Mouse (Mus musculus) CH12.LX (cell line): ENCODE measurements around the gene Dcxr. TPM values are rescaled to one million over a fixed set of nuclear protein-coding genes. Genes with fewer than 3 reads are reported as not detected.

Experiments
- DNase-seq: peaks from one replicate; pipeline ENCODE4 v3.0.0-alpha.2; 2013; ENCODE audit errors: extremely low read depth
- H3K27ac ChIP-seq: 2 replicates; pipeline ENCODE4 v1.5.1; 2012; ENCODE audit warnings: low read depth, mild to moderate bottlenecking, control low read depth, moderate library complexity; ENCODE audit not compliant: insufficient read depth
- H3K27me3 ChIP-seq: replicated peaks from 2 replicates; pipeline ENCODE3; 2012; ENCODE audit warnings: inconsistent platforms
- H3K36me3 ChIP-seq, 2 experiments: replicated peaks in 1 of 2; 2 replicates each; pipeline versions ENCODE3 to v1.6.1; 2012; ENCODE audit warnings: inconsistent platforms in 1 of 2, low read length in 1 of 2, mild to moderate bottlenecking in 1 of 2, mixed read lengths in 1 of 2, moderate library complexity in 1 of 2; ENCODE audit not compliant: control insufficient read depth in 1 of 2, insufficient read depth in 1 of 2
- H3K4me1 ChIP-seq, 2 experiments: 2 replicates each; pipeline ENCODE4 v1.6.1; 2012; ENCODE audit warnings: inconsistent platforms in 1 of 2, moderate library complexity in 1 of 2; ENCODE audit not compliant: insufficient read depth in 2 of 2, control insufficient read depth in 1 of 2
- H3K4me2 ChIP-seq: 2 replicates; pipeline ENCODE4 v1.6.1; 2012; ENCODE audit warnings: low read depth, mild to moderate bottlenecking, control low read depth; ENCODE audit not compliant: poor library complexity, insufficient read depth, severe bottlenecking
- H3K4me3 ChIP-seq, 3 experiments: fragments of 150-350 bp in 1 of 3; sonication (generic) in 1 of 3; replicated peaks in 1 of 3; 2 replicates each; pipeline versions ENCODE3 to v1.5.1; 2011 to 2012; ENCODE audit warnings: low read depth in 2 of 3, low read length in 2 of 3, mild to moderate bottlenecking in 2 of 3, moderate library complexity in 2 of 3, control low read depth in 1 of 3, improper control_type of control experiment in 1 of 3, inconsistent platforms in 1 of 3, mixed read lengths in 1 of 3; ENCODE audit not compliant: poor library complexity in 1 of 3
- H3K79me2 ChIP-seq: replicated peaks from 2 replicates; pipeline ENCODE4 v1.6.1; 2012; ENCODE audit warnings: mild to moderate bottlenecking, moderate library complexity; ENCODE audit not compliant: control insufficient read depth, poor library complexity, insufficient read depth, severe bottlenecking; ENCODE audit errors: extremely low read depth
- H3K9ac ChIP-seq: 2 replicates; pipeline ENCODE4 v1.6.1; 2012; ENCODE audit warnings: low read depth, mild to moderate bottlenecking, control low read depth, moderate library complexity; ENCODE audit not compliant: insufficient read depth
- H3K9me3 ChIP-seq: replicated peaks from 2 replicates; pipeline ENCODE3; 2012; ENCODE audit warnings: low read length, inconsistent platforms, mixed read lengths
- BHLHE40 ChIP-seq: IDR thresholded peaks from 2 replicates; pipeline ENCODE4 v1.6.1; 2011; ENCODE audit warnings: mild to moderate bottlenecking, low read depth, low read length, improper control_type of control experiment
- CHD2 ChIP-seq: IDR thresholded peaks from 2 replicates; pipeline ENCODE4 v1.6.1; 2011; ENCODE audit warnings: low read length, improper control_type of control experiment
- CTCF ChIP-seq, 2 experiments: IDR thresholded peaks in 1 of 2; conservative IDR thresholded peaks in 1 of 2; 2 replicates each; pipeline ENCODE4 v1.5.1; 2011 to 2012; ENCODE audit warnings: low read depth in 2 of 2, low read length in 2 of 2, improper control_type of control experiment in 1 of 2, inconsistent platforms in 1 of 2, mild to moderate bottlenecking in 1 of 2, moderate library complexity in 1 of 2
- E2F4 ChIP-seq: IDR thresholded peaks from 2 replicates; pipeline ENCODE4 v1.6.1; 2011; ENCODE audit warnings: low read depth, low read length, improper control_type of control experiment; ENCODE audit not compliant: insufficient replicate concordance
- ELF1 ChIP-seq: IDR thresholded peaks from 2 replicates; pipeline ENCODE4 v1.6.1; 2014; ENCODE audit warnings: low read depth, mild to moderate bottlenecking, inconsistent platforms, low read length, improper control_type of control experiment
- GABPA ChIP-seq: IDR thresholded peaks from 2 replicates; pipeline ENCODE4 v1.6.1; 2012; ENCODE audit warnings: low read depth, low read length, improper control_type of control experiment, inconsistent platforms; ENCODE audit not compliant: insufficient replicate concordance
- HCFC1 ChIP-seq: IDR thresholded peaks from 2 replicates; pipeline ENCODE4 v1.6.1; 2012; ENCODE audit warnings: low read depth, mild to moderate bottlenecking, inconsistent platforms, low read length, improper control_type of control experiment
- JUN ChIP-seq: IDR thresholded peaks from 2 replicates; pipeline ENCODE4 v1.6.1; 2011; ENCODE audit warnings: low read depth, mild to moderate bottlenecking, low read length, improper control_type of control experiment, moderate library complexity; ENCODE audit not compliant: insufficient read depth
- KAT2A ChIP-seq: IDR thresholded peaks from 2 replicates; pipeline ENCODE4 v1.6.1; 2012; ENCODE audit warnings: low read length, improper control_type of control experiment, inconsistent platforms; ENCODE audit not compliant: insufficient replicate concordance
- MAFK ChIP-seq: IDR thresholded peaks from 2 replicates; pipeline ENCODE4 v1.6.1; 2011; ENCODE audit warnings: low read length, improper control_type of control experiment; ENCODE audit not compliant: insufficient replicate concordance
- MAX ChIP-seq: IDR thresholded peaks from 2 replicates; pipeline ENCODE4 v1.6.1; 2011; ENCODE audit warnings: low read length, improper control_type of control experiment
- MAZ ChIP-seq: IDR thresholded peaks from 2 replicates; pipeline ENCODE4 v1.6.1; 2012; ENCODE audit warnings: low read depth, mild to moderate bottlenecking, inconsistent platforms, low read length, improper control_type of control experiment, moderate library complexity
- MEF2A ChIP-seq: IDR thresholded peaks from 2 replicates; pipeline ENCODE4 v1.6.1; 2014; ENCODE audit warnings: low read depth, mild to moderate bottlenecking, inconsistent platforms, low read length, improper control_type of control experiment, borderline replicate concordance
- MXI1 ChIP-seq: IDR thresholded peaks from 2 replicates; pipeline ENCODE4 v1.6.1; 2011; ENCODE audit warnings: mild to moderate bottlenecking, low read depth, low read length, improper control_type of control experiment
- MYC ChIP-seq: IDR thresholded peaks from 2 replicates; pipeline ENCODE4 v1.6.1; 2011; ENCODE audit warnings: low read depth, mild to moderate bottlenecking, improper control_type of control experiment, low read length
- NELFE ChIP-seq: IDR thresholded peaks from 2 replicates; pipeline ENCODE4 v1.6.1; 2011; ENCODE audit warnings: low read depth, low read length, improper control_type of control experiment
- POLR2A ChIP-seq: IDR thresholded peaks from 2 replicates; pipeline ENCODE4 v1.6.1; 2011; ENCODE audit warnings: low read depth, mild to moderate bottlenecking, improper control_type of control experiment, low read length
- RAD21 ChIP-seq: IDR thresholded peaks from 2 replicates; pipeline ENCODE4 v1.6.1; 2011; ENCODE audit warnings: low read depth, mild to moderate bottlenecking, low read length, improper control_type of control experiment, moderate library complexity
- RCOR1 ChIP-seq: conservative IDR thresholded peaks from 2 replicates; pipeline ENCODE4 v1.6.1; 2012; ENCODE audit warnings: low read depth, mild to moderate bottlenecking, inconsistent platforms, low read length, improper control_type of control experiment
- SIN3A ChIP-seq: IDR thresholded peaks from 2 replicates; pipeline ENCODE4 v1.6.1; 2012; ENCODE audit warnings: low read length, improper control_type of control experiment, inconsistent platforms
- SMC3 ChIP-seq: IDR thresholded peaks from 2 replicates; pipeline ENCODE4 v1.6.1; 2011; ENCODE audit warnings: low read depth, low read length, improper control_type of control experiment
- TBP ChIP-seq: conservative IDR thresholded peaks from 2 replicates; pipeline ENCODE4 v1.6.1; 2011; ENCODE audit warnings: low read depth, low read length, improper control_type of control experiment
- TCF12 ChIP-seq: IDR thresholded peaks from 2 replicates; pipeline ENCODE4 v1.6.1; 2014; ENCODE audit warnings: low read depth, mild to moderate bottlenecking, inconsistent platforms, low read length, improper control_type of control experiment
- USF1 ChIP-seq: IDR thresholded peaks from 2 replicates; pipeline ENCODE4 v1.6.1; 2014; ENCODE audit warnings: low read depth, mild to moderate bottlenecking, inconsistent platforms, low read length, improper control_type of control experiment
- USF2 ChIP-seq: conservative IDR thresholded peaks from 2 replicates; pipeline ENCODE4 v1.6.1; 2011; ENCODE audit warnings: low read depth, low read length, improper control_type of control experiment
- ZC3H11A ChIP-seq: IDR thresholded peaks from 2 replicates; pipeline ENCODE4 v1.6.1; 2012; ENCODE audit warnings: low read depth, mild to moderate bottlenecking, inconsistent platforms, low read length, improper control_type of control experiment
- ZKSCAN1 ChIP-seq: IDR thresholded peaks from 2 replicates; pipeline ENCODE4 v1.6.1; 2012; ENCODE audit warnings: low read depth, inconsistent platforms, low read length, improper control_type of control experiment, borderline replicate concordance
- ZMIZ1 ChIP-seq: IDR thresholded peaks from 2 replicates; pipeline ENCODE4 v1.6.1; 2012; ENCODE audit warnings: low read depth, mild to moderate bottlenecking, inconsistent platforms, low read length, improper control_type of control experiment
- ZNF384 ChIP-seq: IDR thresholded peaks from 2 replicates; pipeline ENCODE4 v1.6.1; 2012; ENCODE audit warnings: low read depth, low read length, improper control_type of control experiment, inconsistent platforms
- dilution Hi-C: fragments of 300-500 bp; cut with MboI; formaldehyde crosslinking; loops from 2 replicates; pipeline ENCODE4 v1.14.3; 2020; ENCODE audit warnings: low sequenced_read_pairs; ENCODE audit not compliant: extremely low pct_unique_long_range_greater_than_20kb, extremely low pct_ligation_motif_present
- in situ Hi-C: fragments of 300-500 bp; cut with MboI; formaldehyde crosslinking; loops from 3 replicates; pipeline ENCODE4 v1.14.3; 2019; ENCODE audit warnings: low sequenced_read_pairs, low pct_ligation_motif_present, low pct_unique_long_range_greater_than_20kb, mixed read lengths
- polyA plus RNA-seq: library from polyadenylated mRNA; unstranded; fragments of >175 nt; gene quantifications from 2 replicates; pipeline ENCODE4 v1.2.1, GENCODE M21; 2012; ENCODE audit warnings: low read depth; ENCODE audit not compliant: insufficient read length
- total RNA-seq, 2 experiments: library from RNA; depleted of rRNA; stranded (reverse); fragments of 300-350 nt in 1 of 2; fragments of >200 nt in 1 of 2; gene quantifications; 2 replicates each; pipeline ENCODE4 v1.2.3; 2012 to 2014

The Dcxr gene
- total RNA-seq (2012; rRNA removed) (49.4 and 74.7 TPM in 2 replicates), total RNA-seq (2014; rRNA removed) (24.1 and 24.8 TPM in 2 replicates), polyA plus RNA-seq (23.3 and 23.5 TPM in 2 replicates)

DNA sequence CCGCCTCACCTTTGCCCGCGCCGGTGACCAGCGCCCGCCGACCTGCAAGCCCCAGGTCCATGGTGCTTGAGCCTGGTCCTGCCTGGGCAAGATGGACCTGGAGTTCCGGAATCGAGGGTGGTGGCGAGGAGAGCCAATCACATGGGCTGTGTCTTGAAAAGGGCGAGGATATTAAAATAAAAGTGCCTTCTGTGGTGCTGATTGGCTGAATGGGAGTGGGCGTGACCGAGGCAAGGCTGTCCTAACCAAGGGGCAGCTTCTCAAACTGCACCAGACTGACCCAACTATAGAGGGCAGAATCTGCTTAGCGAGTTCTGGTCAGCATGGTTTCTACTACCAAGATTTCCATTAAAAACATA lies at the start of gene Dcxr:
Gene Dcxr, minus strand, starts transcription at position 113 of the 359 bp plus-strand sequence.
- H3K9me3 ChIP-seq: no peaks in the 10 kb centered on the region
- H3K4me3 ChIP-seq: peak within 1 kb of the TSS; percentile 67 to 93 (median 76)
- peaks cover 15 to 36% of the 10 kb centered on the region in 2 experiments for H3K36me3 ChIP-seq
- H3K4me1 ChIP-seq: peaks cover 8 to 13% of the 10 kb centered on the region in 2 experiments
- peak within 1 kb of the TSS; percentile 53 for H3K4me2 ChIP-seq
- dilution Hi-C loops (no loop called here), in situ Hi-C loops (loop anchor here (5.0 kb wide), 1 partner anchor 40 kb away; no protein-coding TSS in a partner anchor)
- TF ChIP-seq BHLHE40: no peak
- TF ChIP-seq RAD21: peak; percentile 59
- no peak for TF ChIP-seq ZC3H11A
- TF ChIP-seq ELF1: peak; percentile 92
- TF ChIP-seq MAX: peak; percentile 75
- TF ChIP-seq MYC: peak; percentile 80
- peak in 1 of 2 experiments; percentile 78; a peak in 2 of 4 replicates for TF ChIP-seq CTCF (conservative IDR thresholded peaks at IDR 0.05 in 1 of 2, IDR thresholded peaks at IDR 0.05 in 1 of 2; ENCODE audit: low read depth in 2 of 2, low read length in 2 of 2)
- peak; percentile 52; the same call in 1 of the 2 replicates for TF ChIP-seq CHD2
- TF ChIP-seq RCOR1: no peak
- TF ChIP-seq TCF12: peak; percentile 27; the same call in 1 of the 2 replicates
- peak; percentile 61; the same call in 1 of the 2 replicates for TF ChIP-seq NELFE
- TF ChIP-seq ZKSCAN1: no peak
- peak; percentile 85 for TF ChIP-seq POLR2A
- TF ChIP-seq USF2: peak; percentile 31
- TF ChIP-seq GABPA: no peak
- peak; percentile 87; the same call in 1 of the 2 replicates for TF ChIP-seq SIN3A
- TF ChIP-seq MEF2A: no peak; the same call in 1 of the 2 replicates
- no peak for TF ChIP-seq JUN
- TF ChIP-seq MXI1: peak; percentile 82
- TF ChIP-seq USF1: peak; percentile 53
- TF ChIP-seq E2F4: no peak
- TF ChIP-seq MAZ: peak; percentile 21; the same call in 1 of the 2 replicates
- peak; percentile 76 for TF ChIP-seq ZMIZ1
- peak; percentile 77 for TF ChIP-seq TBP
- peak; percentile 41; the same call in 1 of the 2 replicates for TF ChIP-seq HCFC1
- TF ChIP-seq MAFK: no peak
- peak; percentile 54 for TF ChIP-seq SMC3
- no peak for TF ChIP-seq ZNF384
- no peak for TF ChIP-seq KAT2A
- peak within 1 kb of the TSS; percentile 34 for H3K9ac ChIP-seq
- DNase-seq: peak; percentile 93
- no peaks in the 10 kb centered on the region for H3K79me2 ChIP-seq
- H3K27me3 ChIP-seq: peaks cover 31% of the 10 kb centered on the region
- no peak within 1 kb of the TSS for H3K27ac ChIP-seq
